Mouse (Mus musculus): Measurements from ENCODE around the gene Gm49395. TPM values are rescaled to one million over a fixed set of nuclear protein-coding genes. Genes with fewer than 3 reads are reported as not detected.

The Gm49395 gene
- total RNA-seq, 2 experiments from 2014 or later = 6.5 to 6.8 TPM

GRCm38 (mm10) chr13:115100381-115101177, 1.1 kb downstream of the Gm49395 start:
- no peak for DNase-seq (ENCODE audit: low spot score in 2 of 2)

GRCm38 (mm10) chr13:115099381-115099780, 2.3 kb downstream of the Gm49395 start:
- DNase-seq (ENCODE audit: low spot score in 2 of 2) = no peak

GRCm38 (mm10) chr13:115098227-115098626, 3.5 kb downstream of the Gm49395 start:
- DNase-seq (ENCODE audit: low spot score in 2 of 2) = no peak

GRCm38 (mm10) chr13:115096965-115097364, 4.8 kb downstream of the Gm49395 start:
- DNase-seq (ENCODE audit: low spot score in 2 of 2) = no peak

- DNase-seq (ENCODE audit: low spot score in 2 of 2) = no peak
These were observed 5.5 kb downstream of the Gm49395 start for GRCm38 (mm10) chr13:115096216-115096615.

- no peak for DNase-seq (ENCODE audit: low spot score in 2 of 2)
These were observed 6.3 kb downstream of the Gm49395 start for GRCm38 (mm10) chr13:115095392-115095791.

- DNase-seq (ENCODE audit: low spot score in 2 of 2) = no peak
These were observed 10.2 kb downstream of the Gm49395 start for GRCm38 (mm10) chr13:115091511-115091910.

GRCm38 (mm10) chr13:115090977-115091445, 10.7 kb downstream of the Gm49395 start:
- no peak for DNase-seq (ENCODE audit: low spot score in 2 of 2)

GRCm38 (mm10) chr13:115090069-115090976, 11.4 kb downstream of the Gm49395 start, which contains the start of gene Pelo:
TSS of gene Pelo (minus strand) at chr13:115090186.
- DNase-seq (ENCODE audit: low spot score in 2 of 2) = peak; percentile 95 to 96

GRCm38 (mm10) chr13:115089395-115090025, 12.2 kb downstream of the Gm49395 start:
- DNase-seq (ENCODE audit: low spot score in 2 of 2) = peak; percentile 35 to 38

- no peak for DNase-seq (ENCODE audit: low spot score in 2 of 2)
These were observed 12.7 kb downstream of the Gm49395 start for GRCm38 (mm10) chr13:115089020-115089394.

GRCm38 (mm10) chr13:115085974-115086373, 15.7 kb downstream of the Gm49395 start:
- no peak for DNase-seq (ENCODE audit: low spot score in 2 of 2)

- DNase-seq (ENCODE audit: low spot score in 2 of 2) = no peak
These were observed 19.4 kb downstream of the Gm49395 start for GRCm38 (mm10) chr13:115082339-115082738.

- no peak for DNase-seq (ENCODE audit: low spot score in 2 of 2)
These were observed 21.6 kb downstream of the Gm49395 start for GRCm38 (mm10) chr13:115079996-115080585.

- DNase-seq (ENCODE audit: low spot score in 2 of 2) = no peak
These were observed 22.6 kb downstream of the Gm49395 start for GRCm38 (mm10) chr13:115078997-115079685.

- DNase-seq (ENCODE audit: low spot score in 2 of 2) = no peak
These were observed 24.2 kb downstream of the Gm49395 start for GRCm38 (mm10) chr13:115077346-115078134.

GRCm38 (mm10) chr13:115072386-115072785, 29.3 kb downstream of the Gm49395 start:
- DNase-seq (ENCODE audit: low spot score in 2 of 2) = no peak

- DNase-seq (ENCODE audit: low spot score in 2 of 2) = no peak
These were observed 30.3 kb downstream of the Gm49395 start for GRCm38 (mm10) chr13:115071431-115071830.

GRCm38 (mm10) chr13:115067968-115068330, 33.8 kb downstream of the Gm49395 start:
- DNase-seq (ENCODE audit: low spot score in 2 of 2) = no peak
